In the genomic region with DNA sequence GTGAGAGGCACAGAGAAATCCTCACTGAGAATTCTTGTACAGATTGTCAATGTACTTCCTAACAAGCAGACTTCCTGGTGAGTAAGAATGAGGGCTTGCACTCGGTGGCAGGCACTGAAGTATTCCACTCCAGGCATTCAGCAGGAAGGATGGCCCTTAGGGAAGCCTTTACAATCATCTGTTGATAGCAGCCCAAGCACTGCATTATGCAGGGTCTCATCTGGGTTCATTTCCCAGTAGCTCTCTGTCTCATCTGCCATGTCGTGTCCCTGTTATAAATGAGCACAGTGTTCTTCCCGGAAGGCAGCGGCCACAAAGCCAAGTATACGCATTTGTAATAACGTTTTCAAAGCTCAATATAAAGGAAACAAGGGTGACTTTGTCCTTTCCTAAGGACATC, we compare ENCODE assay signal across 21 mouse cellular contexts. TPM values are rescaled to one million over a fixed set of nuclear protein-coding genes. Genes with fewer than 3 reads are reported as not detected.
DNase-seq lines count a peak whose midpoint lies in the region; ATAC-seq and TF ChIP-seq lines count a peak whose summit lies in the region.
"Had no signal": no experiment of that assay in that cellular context is flagged by ENCODE, and none has a peak within 500 bp of the region (broad histone marks: within the 10 kb centered on the region; RNA-seq: fewer than 3 reads in every experiment).

No protein-coding gene starts in this region.

- no peaks in the 10 kb centered on the region for H3K4me1 ChIP-seq in forebrain, postnatal 0 days (ENCODE audit: insufficient read depth)
- H3K4me1 ChIP-seq in forebrain, embryonic 16.5 days (replicated peaks; ENCODE audit: control insufficient read depth, insufficient read depth, low read length) = no peaks in the 10 kb centered on the region
- H3K4me1 ChIP-seq in midbrain, embryonic 14.5 days (ENCODE audit: control insufficient read depth, insufficient read depth, low read length) = no peaks in the 10 kb centered on the region
- H3K4me1 ChIP-seq in midbrain, embryonic 15.5 days = peaks cover 4% of the 10 kb centered on the region; the same call in 1 of the 2 replicates
- H3K4me1 ChIP-seq: embryonic facial prominence, embryonic 15.5 days had no signal

- no peaks in the 10 kb centered on the region for H3K36me3 ChIP-seq in forebrain, postnatal 0 days (ENCODE audit: insufficient read depth)
- no peaks in the 10 kb centered on the region for H3K36me3 ChIP-seq in forebrain, embryonic 16.5 days (ENCODE audit: control insufficient read depth, insufficient read depth)
- H3K36me3 ChIP-seq in midbrain, embryonic 14.5 days (ENCODE audit: control insufficient read depth, insufficient read depth, low read length) = no peaks in the 10 kb centered on the region
- no peaks in the 10 kb centered on the region for H3K36me3 ChIP-seq in midbrain, embryonic 15.5 days (replicated peaks)
- H3K36me3 ChIP-seq: embryonic facial prominence, embryonic 15.5 days had no signal

- H3K4me2 ChIP-seq in forebrain, postnatal 0 days (ENCODE audit: low read depth) = no peak overlapping the region
- no peak overlapping the region for H3K4me2 ChIP-seq in forebrain, embryonic 16.5 days (ENCODE audit: low read length)
- no peak overlapping the region for H3K4me2 ChIP-seq in midbrain, embryonic 14.5 days (ENCODE audit: low read length)
- H3K4me2 ChIP-seq in midbrain, embryonic 15.5 days = no peak overlapping the region
- H3K4me2 ChIP-seq: embryonic facial prominence, embryonic 15.5 days; heart, embryonic 11.5 days had no signal

- no peaks in the 10 kb centered on the region for H3K27me3 ChIP-seq in forebrain, postnatal 0 days (ENCODE audit: insufficient read depth, low read length)
- no peaks in the 10 kb centered on the region for H3K27me3 ChIP-seq in forebrain, embryonic 16.5 days (replicated peaks; ENCODE audit: control insufficient read depth, insufficient read depth, low read length)
- no peaks in the 10 kb centered on the region for H3K27me3 ChIP-seq in midbrain, embryonic 14.5 days (ENCODE audit: control insufficient read depth, insufficient read depth, low read length)
- no peaks in the 10 kb centered on the region for H3K27me3 ChIP-seq in midbrain, embryonic 15.5 days (replicated peaks)
- H3K27me3 ChIP-seq: CH12.LX; embryonic facial prominence, embryonic 15.5 days had no signal

- H3K9ac ChIP-seq in forebrain, postnatal 0 days = no peak overlapping the region
- no peak overlapping the region for H3K9ac ChIP-seq in forebrain, embryonic 16.5 days (replicated peaks; ENCODE audit: low read depth, low read length)
- no peak overlapping the region for H3K9ac ChIP-seq in midbrain, embryonic 14.5 days (replicated peaks; ENCODE audit: low read length)
- H3K9ac ChIP-seq in midbrain, embryonic 15.5 days = no peak overlapping the region
- H3K9ac ChIP-seq: embryonic facial prominence, embryonic 15.5 days had no signal

- 63% methylated on average over 6 of the region's 6 CpGs for WGBS in forebrain, postnatal 0 days
- WGBS in forebrain, embryonic 16.5 days = 69% methylated on average over 6 of the region's 6 CpGs
- WGBS in midbrain, embryonic 14.5 days = 43% methylated on average over 6 of the region's 6 CpGs
- WGBS in midbrain, embryonic 15.5 days = 42% methylated on average over 6 of the region's 6 CpGs

- TF ChIP-seq POLR2A in brain, embryonic 14.5 days (IDR thresholded peaks at IDR 0.05; ENCODE audit: borderline replicate concordance, extremely low read depth, insufficient read depth, insufficient read length, poor library complexity, severe bottlenecking) = no peak

- H3K4me3 ChIP-seq in forebrain, postnatal 0 days (ENCODE audit: low read depth, low read length) = no peak overlapping the region
- no peak overlapping the region for H3K4me3 ChIP-seq in forebrain, embryonic 16.5 days (replicated peaks; ENCODE audit: low read length)
- H3K4me3 ChIP-seq in midbrain, embryonic 14.5 days (replicated peaks; ENCODE audit: low read depth, low read length) = no peak overlapping the region
- H3K4me3 ChIP-seq in midbrain, embryonic 15.5 days = no peak overlapping the region
- H3K4me3 ChIP-seq: embryonic facial prominence, embryonic 15.5 days; layer of hippocampus, adult 2 months had no signal

- H3K27ac ChIP-seq in forebrain, postnatal 0 days (ENCODE audit: low read depth, low read length) = no peak overlapping the region
- no peak overlapping the region for H3K27ac ChIP-seq in forebrain, embryonic 16.5 days (ENCODE audit: low read length)
- no peak overlapping the region for H3K27ac ChIP-seq in midbrain, embryonic 14.5 days (replicated peaks; ENCODE audit: low read depth, low read length)
- H3K27ac ChIP-seq in midbrain, embryonic 15.5 days = no peak overlapping the region
- H3K27ac ChIP-seq: embryonic facial prominence, embryonic 15.5 days had no signal

- no peaks in the 10 kb centered on the region for H3K9me3 ChIP-seq in forebrain, postnatal 0 days (ENCODE audit: low read length)
- H3K9me3 ChIP-seq in forebrain, embryonic 16.5 days (ENCODE audit: control insufficient read depth, low read length) = no peaks in the 10 kb centered on the region
- no peaks in the 10 kb centered on the region for H3K9me3 ChIP-seq in midbrain, embryonic 14.5 days (ENCODE audit: control insufficient read depth, low read length)
- no peaks in the 10 kb centered on the region for H3K9me3 ChIP-seq in midbrain, embryonic 15.5 days
- H3K9me3 ChIP-seq: embryonic facial prominence, embryonic 15.5 days had no signal

- DNase-seq in forebrain, postnatal 0 days = no peak
- DNase-seq in midbrain, embryonic 14.5 days = peak; percentile 29
- peak; percentile 43 for DNase-seq in brain, embryonic 14.5 days (ENCODE audit: low read depth)
- DNase-seq in mesoderm, embryonic 11.5 days (ENCODE audit: low read depth, low spot score) = peak; percentile 48
- no peak for DNase-seq in heart, adult 11 months
- DNase-seq in urinary bladder, adult 2 months (ENCODE audit: low spot score) = no peak
- DNase-seq: cerebellum, adult 9-10 months; heart, postnatal 10 days; kidney, adult 2 months; kidney, postnatal 10 days; liver; right cerebral cortex, postnatal 14 days; thymus, adult 18-20 months; thymus, postnatal 4 days had no signal

- peak; percentile 76 for ATAC-seq in forebrain, postnatal 0 days
- ATAC-seq in forebrain, embryonic 16.5 days = no peak
- no peak for ATAC-seq in midbrain, embryonic 14.5 days (ENCODE audit: low FRiP score, low TSS enrichment)
- ATAC-seq in midbrain, embryonic 15.5 days (replicated peaks) = no peak
- ATAC-seq: lung, postnatal 0 days had no signal

- no peak for TF ChIP-seq CTCF in forebrain, postnatal 0 days (IDR thresholded peaks at IDR 0.05; ENCODE audit: low read depth)
- TF ChIP-seq CTCF in brain, embryonic 14.5 days (IDR thresholded peaks at IDR 0.05; ENCODE audit: borderline replicate concordance, extremely low read depth, insufficient read depth, insufficient read length) = no peak

RNA-seq across cellular contexts. Expression of gene Scfd2, which starts 48.9 kb away (rescaled TPM):
- total RNA-seq in forebrain, postnatal 0 days (2014; rRNA removed) = 23.9 and 29.1 TPM in 2 replicates
- polyA plus RNA-seq in forebrain, postnatal 0 days (2015; fragmentation: Nextera tagmentation; extraction: Ambion mirVana) = 20.5 and 23.8 TPM in 2 replicates
- polyA plus RNA-seq in forebrain, embryonic 16.5 days (2015; fragmentation: Nextera tagmentation; extraction: Ambion mirVana) = 28.4 and 29.0 TPM in 2 replicates
- 16.7 and 18.4 TPM in 2 replicates for polyA plus RNA-seq in midbrain, embryonic 14.5 days (2014; fragmentation: Nextera tagmentation; extraction: Ambion mirVana)
- 17.3 and 20.0 TPM in 2 replicates for polyA plus RNA-seq in midbrain, embryonic 15.5 days (2015; fragmentation: Nextera tagmentation; extraction: Ambion mirVana)
- polyA plus RNA-seq in brain, embryonic 14.5 days (2012; rRNA removed) = 13.5 and 15.4 TPM in 2 replicates
- polyA plus RNA-seq in urinary bladder, adult 2 months (2012; rRNA removed) = 9.1 and 10.2 TPM in 2 replicates

RNA-seq across cellular contexts. Expression of gene Fip1l1, which starts 52.6 kb away (rescaled TPM):
- total RNA-seq in forebrain, postnatal 0 days (2014; rRNA removed) = 53.7 and 67.8 TPM in 2 replicates
- polyA plus RNA-seq in forebrain, postnatal 0 days (2015; fragmentation: Nextera tagmentation; extraction: Ambion mirVana) = 54.1 and 62.1 TPM in 2 replicates
- 87.1 and 99.3 TPM in 2 replicates for polyA plus RNA-seq in forebrain, embryonic 16.5 days (2015; fragmentation: Nextera tagmentation; extraction: Ambion mirVana)
- 54.8 and 75.0 TPM in 2 replicates for polyA plus RNA-seq in midbrain, embryonic 14.5 days (2014; fragmentation: Nextera tagmentation; extraction: Ambion mirVana)
- polyA plus RNA-seq in midbrain, embryonic 15.5 days (2015; fragmentation: Nextera tagmentation; extraction: Ambion mirVana) = 70.5 and 78.0 TPM in 2 replicates
- 64.5 and 76.1 TPM in 2 replicates for polyA plus RNA-seq in brain, embryonic 14.5 days (2012; rRNA removed)
- polyA plus RNA-seq in urinary bladder, adult 2 months (2012; rRNA removed) = 38.3 and 39.3 TPM in 2 replicates

Comparison
In these comparisons a context has a peak if more than half of its experiments do, and no peak if none do; other contexts are left out.
1. DNase-seq: peak in midbrain, embryonic 14.5 days (single experiment), brain, embryonic 14.5 days (single experiment) and mesoderm, embryonic 11.5 days (single experiment); none in forebrain, postnatal 0 days (single experiment), heart, adult 11 months (single experiment) and urinary bladder, adult 2 months (single experiment).